Mouse (Mus musculus): ENCODE results near the gene Map3k13.
"Not testable (repeated sequence)": the region's sequence is repeated elsewhere in the genome, so short reads cannot be mapped to it uniquely, and the experiment has no call there.

The Map3k13 gene

GRCm38 (mm10) chr16:21807786-21808185 is 13.6 kb downstream of the Map3k13 start:
- DNase-seq (ENCODE audit: low spot score), result not testable (repeated sequence)

GRCm38 (mm10) chr16:21813164-21813834 is 19.2 kb downstream of the Map3k13 start:
- no peak for DNase-seq (ENCODE audit: low spot score)

- DNase-seq (ENCODE audit: low spot score), result no peak
Measured at GRCm38 (mm10) chr16:21814861-21815668, 20.9 kb downstream of the Map3k13 start.

- DNase-seq (ENCODE audit: low spot score), result no peak
Measured at GRCm38 (mm10) chr16:21815669-21816010, 21.5 kb downstream of the Map3k13 start.

- no peak for DNase-seq (ENCODE audit: low spot score)
Measured at GRCm38 (mm10) chr16:21818132-21818531, 24.0 kb downstream of the Map3k13 start.

GRCm38 (mm10) chr16:21818629-21819028 is 24.5 kb downstream of the Map3k13 start:
- DNase-seq (ENCODE audit: low spot score), result no peak

- no peak for DNase-seq (ENCODE audit: low spot score)
Measured at GRCm38 (mm10) chr16:21825612-21826031, 31.5 kb downstream of the Map3k13 start.

- DNase-seq (ENCODE audit: low spot score), result no peak
Measured at GRCm38 (mm10) chr16:21827153-21827552, 33.0 kb downstream of the Map3k13 start.

GRCm38 (mm10) chr16:21827581-21827980 is 33.4 kb downstream of the Map3k13 start:
- no peak for DNase-seq (ENCODE audit: low spot score)

GRCm38 (mm10) chr16:21829711-21830110 is 35.6 kb downstream of the Map3k13 start:
- no peak for DNase-seq (ENCODE audit: low spot score)

- no peak for DNase-seq (ENCODE audit: low spot score)
Measured at GRCm38 (mm10) chr16:21830784-21831183, 36.6 kb downstream of the Map3k13 start.

- DNase-seq (ENCODE audit: low spot score), result no peak
Measured at GRCm38 (mm10) chr16:21831764-21832163, 37.6 kb downstream of the Map3k13 start.

GRCm38 (mm10) chr16:21833469-21833868 is 39.3 kb downstream of the Map3k13 start:
- no peak for DNase-seq (ENCODE audit: low spot score)

GRCm38 (mm10) chr16:21833970-21834369 is 39.8 kb downstream of the Map3k13 start:
- no peak for DNase-seq (ENCODE audit: low spot score)

GRCm38 (mm10) chr16:21834866-21835583 is 40.9 kb downstream of the Map3k13 start:
- no peak for DNase-seq (ENCODE audit: low spot score)

- no peak for DNase-seq (ENCODE audit: low spot score)
Measured at GRCm38 (mm10) chr16:21835584-21835931, 41.4 kb downstream of the Map3k13 start.

GRCm38 (mm10) chr16:21836311-21837072 is 42.3 kb downstream of the Map3k13 start:
- DNase-seq (ENCODE audit: low spot score), result no peak

GRCm38 (mm10) chr16:21837694-21838093 is 43.5 kb downstream of the Map3k13 start:
- DNase-seq (ENCODE audit: low spot score), result no peak

- DNase-seq (ENCODE audit: low spot score), result no peak
Measured at GRCm38 (mm10) chr16:21845800-21846671, 51.9 kb downstream of the Map3k13 start.

GRCm38 (mm10) chr16:21848444-21848843 is 54.3 kb downstream of the Map3k13 start:
- DNase-seq (ENCODE audit: low spot score), result no peak

- no peak for DNase-seq (ENCODE audit: low spot score)
Measured at GRCm38 (mm10) chr16:21848847-21849246, 54.7 kb downstream of the Map3k13 start.

Data from testis, postnatal 14 days (tissue).